Mouse (Mus musculus): ENCODE measurements at regions not wholly inside any gene's neighbourhood (a gene's known extent, or its start where the extent isn't known, plus 50 kb on each side); places are given as distances from the start of the nearest gene placed in this dataset.

DNA sequence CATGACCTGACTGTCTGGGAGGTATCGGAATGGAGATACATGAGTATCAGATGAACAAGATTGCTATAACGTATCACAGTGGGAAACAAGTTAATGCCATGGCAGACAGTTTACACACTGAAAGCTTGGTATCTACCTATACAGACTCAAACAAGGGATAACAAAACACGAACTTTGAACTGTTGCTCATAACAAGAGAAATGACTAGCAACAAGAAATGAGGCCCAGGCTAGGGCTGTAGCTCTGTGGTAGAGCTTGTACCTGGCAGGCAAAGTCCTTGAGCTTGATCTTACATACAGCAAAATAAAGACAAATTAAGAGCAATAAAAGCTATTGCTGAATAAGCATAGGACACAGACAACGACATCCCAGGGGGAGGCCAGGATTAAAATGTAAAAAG is 172.4 kb upstream of the Pln start:
- DNase-seq (ENCODE audit: low spot score in 2 of 2): no peak

DNA sequence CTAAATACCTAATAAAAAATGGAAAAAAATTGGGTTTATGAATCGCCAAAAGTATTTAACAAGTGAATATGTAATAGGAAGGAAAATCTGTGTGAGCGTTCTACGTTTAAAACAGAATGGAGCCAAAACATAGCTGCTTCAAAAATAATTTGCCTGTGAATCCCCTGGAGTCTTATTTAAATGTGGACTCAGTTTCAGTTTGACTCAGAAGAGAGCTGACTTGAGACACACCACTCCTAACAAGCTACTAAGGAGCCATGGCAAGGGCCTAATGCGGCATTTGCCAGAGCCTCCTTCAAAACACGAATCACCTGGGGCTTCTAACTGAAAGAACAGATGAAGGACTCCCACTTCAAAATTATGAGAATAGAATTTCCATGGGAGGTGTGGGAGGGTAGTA is 169.7 kb upstream of the Pln start:
- DNase-seq (ENCODE audit: low spot score in 2 of 2): no peak

DNA sequence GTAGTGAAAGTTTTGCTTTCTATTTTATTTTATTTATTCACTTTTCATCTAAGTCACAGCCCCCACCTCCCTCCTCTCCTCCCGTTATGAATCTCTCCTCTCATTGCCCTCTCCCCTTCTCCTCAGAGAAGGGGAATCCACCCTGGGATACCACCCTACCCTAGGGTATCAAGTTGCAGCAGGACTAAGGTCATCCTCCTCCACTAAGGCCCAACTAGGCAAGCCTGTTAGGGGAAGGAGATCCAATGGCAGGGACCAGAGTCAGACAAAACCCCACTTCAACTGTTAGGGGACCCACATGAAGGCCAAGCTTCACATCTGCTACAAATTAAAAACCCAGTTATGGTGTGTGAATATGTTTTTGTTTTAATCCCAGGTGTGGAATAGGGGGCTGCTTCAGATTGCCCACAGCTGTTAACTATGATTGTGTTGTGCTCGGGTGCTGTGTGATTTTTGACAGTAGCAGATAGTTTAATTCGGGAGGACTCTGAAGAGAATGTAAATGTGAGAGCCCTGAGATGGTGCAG is 163.4 kb upstream of the Pln start:
- no peak for DNase-seq (ENCODE audit: low spot score in 2 of 2)

DNA sequence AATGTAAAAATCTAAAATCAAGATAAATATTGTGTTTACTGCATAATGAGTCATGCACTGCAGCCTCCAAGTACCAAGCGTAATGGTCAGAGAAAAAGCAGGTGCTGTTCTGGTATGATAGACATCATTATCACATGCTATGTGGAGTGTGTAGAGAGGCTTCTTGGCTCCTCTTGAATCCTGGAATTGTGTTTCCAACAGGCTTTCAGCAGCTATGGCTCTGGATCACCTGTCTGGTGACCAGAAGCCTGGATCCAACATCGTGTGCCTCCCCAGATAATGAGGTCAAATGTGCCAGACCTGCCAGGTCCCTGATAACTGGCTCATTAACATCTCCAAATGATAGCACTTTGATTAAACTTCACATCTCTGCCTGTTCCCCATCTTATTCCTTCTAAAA is 161.5 kb upstream of the Pln start:
- no peak for DNase-seq (ENCODE audit: low spot score in 2 of 2)

DNA sequence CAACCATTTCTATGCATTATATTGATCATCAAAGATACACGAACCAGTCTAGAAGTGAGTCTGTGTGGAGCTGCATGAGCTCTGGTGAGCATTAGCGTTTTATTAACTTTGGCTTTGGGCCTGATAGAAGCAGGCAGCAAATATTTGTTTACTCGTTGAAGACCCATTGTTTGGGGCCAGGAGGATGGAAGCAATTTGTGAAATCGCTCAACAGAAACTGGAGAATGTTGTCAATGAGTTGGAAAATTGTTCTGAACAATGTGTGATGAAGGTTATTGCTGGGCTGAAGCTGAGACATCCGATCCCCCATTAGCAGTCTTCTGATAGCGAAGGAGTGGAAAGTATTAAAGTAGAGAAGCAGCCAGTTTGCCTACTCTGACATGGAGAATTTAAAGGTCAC is 158.9 kb upstream of the Pln start:
- DNase-seq (ENCODE audit: low spot score in 2 of 2): no peak

DNA sequence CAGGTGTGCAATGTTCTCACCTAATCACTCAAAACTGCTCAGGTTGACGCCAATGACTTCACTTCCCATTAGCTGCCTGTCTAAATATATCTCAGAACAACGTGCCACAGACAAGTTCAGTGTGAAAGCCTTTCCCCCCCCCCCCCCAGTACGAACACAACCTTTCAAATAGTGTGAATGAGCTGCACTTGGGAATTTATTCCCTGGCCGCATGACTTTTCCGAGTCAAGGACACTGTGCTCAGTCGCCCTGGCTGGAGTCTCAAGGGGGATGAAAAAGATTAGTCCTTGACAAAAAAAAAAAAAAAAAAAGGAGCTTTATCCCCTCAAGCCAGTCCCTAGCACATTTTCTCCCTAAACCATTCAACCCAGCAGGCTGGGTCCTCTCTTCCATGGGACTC is 158.4 kb upstream of the Pln start:
- no peak for DNase-seq (ENCODE audit: low spot score in 2 of 2)

DNA sequence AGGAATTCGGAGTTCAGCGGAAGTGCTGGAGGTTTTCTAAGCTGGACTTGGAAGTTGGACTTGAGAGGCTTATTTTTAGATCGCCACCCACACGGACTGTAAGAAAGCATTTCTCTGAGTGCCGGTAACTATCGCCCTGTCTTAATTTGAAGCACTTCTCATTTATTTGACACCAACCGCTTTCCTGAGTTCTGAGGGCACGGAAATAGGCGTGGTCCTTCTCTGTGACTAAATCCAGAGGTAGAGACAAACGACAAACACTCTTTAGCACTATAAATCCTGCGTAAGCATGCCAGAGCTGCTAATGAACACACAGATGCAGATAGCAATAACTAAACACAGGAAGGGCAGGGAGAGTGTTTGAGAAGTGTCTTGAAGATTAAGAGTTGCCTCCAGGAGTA is 156.7 kb upstream of the Pln start:
- DNase-seq (ENCODE audit: low spot score in 2 of 2): peak; percentile 18 to 34

DNA sequence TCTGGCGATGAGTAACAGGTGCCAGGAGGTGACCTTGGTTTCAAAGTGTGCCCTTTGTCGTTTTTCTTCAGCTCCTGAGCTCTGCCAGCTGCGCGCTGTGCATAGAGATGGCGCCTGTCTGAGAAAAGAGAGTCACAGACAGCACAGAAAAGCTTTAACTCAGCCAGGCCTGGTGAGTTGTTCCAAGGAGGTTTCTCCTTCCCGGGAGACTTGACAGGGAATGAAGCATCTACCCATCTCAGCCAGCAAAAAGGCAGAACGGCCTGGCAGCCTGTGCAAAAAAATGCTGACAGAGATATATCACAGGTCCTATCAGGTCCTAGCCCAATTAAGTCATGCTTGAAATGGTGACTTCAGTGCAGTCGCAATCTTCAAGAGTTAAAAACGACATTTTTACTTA is 156.1 kb upstream of the Pln start:
- DNase-seq (ENCODE audit: low spot score in 2 of 2): no peak

DNA sequence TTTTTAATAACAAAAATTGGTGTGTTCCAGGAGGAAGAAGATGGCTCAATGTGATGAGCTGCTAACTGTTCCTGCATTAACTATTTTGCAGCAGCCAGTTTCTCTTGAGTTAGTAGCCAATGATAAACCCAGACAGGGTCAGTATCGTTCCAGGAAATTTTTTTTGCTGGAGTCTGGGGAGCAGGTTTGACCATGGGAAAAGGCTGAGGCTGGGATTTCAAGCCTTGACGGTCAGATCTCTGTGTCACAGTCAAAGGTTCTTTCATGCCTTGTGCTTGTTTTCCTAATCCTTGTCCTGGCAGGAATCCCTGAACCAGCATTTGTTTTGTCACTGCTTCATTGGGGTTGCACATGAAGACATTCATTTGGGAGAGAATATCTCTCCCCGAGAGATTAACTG is 129.0 kb upstream of the Pln start:
- DNase-seq (ENCODE audit: low spot score in 2 of 2): no peak

DNA sequence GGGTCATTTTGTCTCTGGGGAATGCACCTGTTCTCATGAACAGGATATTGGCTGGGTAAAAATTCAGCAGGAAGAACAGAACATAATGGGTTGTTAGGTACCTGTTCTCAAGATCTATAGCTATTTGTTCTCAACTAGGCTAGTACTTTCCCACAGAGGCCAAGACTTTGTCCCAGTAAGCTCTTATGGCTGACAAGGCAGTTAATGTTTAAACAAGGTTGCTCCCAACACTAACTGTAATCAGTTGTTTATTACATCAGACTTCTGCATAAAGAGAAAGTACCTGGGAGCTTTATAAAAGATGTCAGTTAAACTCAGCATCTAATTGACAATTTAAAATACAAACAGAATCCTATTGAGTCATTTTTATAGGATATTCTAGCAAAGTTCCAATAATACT is 127.6 kb upstream of the Pln start:
- DNase-seq (ENCODE audit: low spot score in 2 of 2): no peak

Measured in left cerebral cortex, adult 18-20 months (tissue).